Mouse (Mus musculus): Measurements from ENCODE around the gene Gm8994.
"Not testable (repeated sequence)": the region's sequence is repeated elsewhere in the genome, so short reads cannot be mapped to it uniquely, and the experiment has no call there.

Gm8994 gene

DNA sequence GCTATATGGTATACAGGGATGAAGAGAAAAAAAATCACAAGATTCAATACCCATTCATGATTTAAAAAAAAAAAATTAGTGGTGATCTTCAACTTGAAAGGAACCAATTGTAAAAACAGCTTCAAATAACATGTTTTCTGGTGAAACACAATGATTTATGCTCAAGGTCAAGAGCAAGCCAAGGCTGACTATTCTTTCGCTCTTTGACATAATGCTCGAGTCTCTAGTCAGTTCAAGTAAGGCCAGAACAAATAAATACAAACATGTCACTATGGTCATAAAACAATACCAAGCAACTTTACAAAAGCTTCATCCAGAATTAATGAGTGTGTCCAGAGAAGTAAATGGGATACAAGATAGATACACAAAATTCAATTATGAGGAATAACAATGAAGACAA lies 31.1 kb upstream of the Gm8994 start:
- H3K27me3 ChIP-seq (ENCODE audit: insufficient read depth, low read length), result peaks cover 3% of the 10 kb centered on the region; the same call in 1 of the 2 replicates
- no peaks in the 10 kb centered on the region for H3K9me3 ChIP-seq (ENCODE audit: low read length)
- H3K36me3 ChIP-seq (ENCODE audit: insufficient read depth, low read length), result no peaks in the 10 kb centered on the region
- H3K4me1 ChIP-seq (replicated peaks; ENCODE audit: low read depth, low read length), result no peaks in the 10 kb centered on the region
- TF ChIP-seq CTCF (conservative IDR thresholded peaks at IDR 0.05; ENCODE audit: low read length) (no peak), NANOG (IDR thresholded peaks at IDR 0.05; ENCODE audit: borderline replicate concordance, low read length) (no peak), POU5F1 (IDR thresholded peaks at IDR 0.05; ENCODE audit: borderline replicate concordance, low read length) (no peak)
- H3K4me3 ChIP-seq (replicated peaks; ENCODE audit: low read length), result no peak overlapping the region

- Histone ChIP-seq H3K4me1 (replicated peaks; ENCODE audit: low read depth, low read length) (peaks cover 7% of the 10 kb centered on the region; the same call in 1 of the 2 replicates), H3K9me3 (ENCODE audit: low read length) (no peaks in the 10 kb centered on the region), H3K4me3 (replicated peaks; ENCODE audit: low read length) (no peak overlapping the region), H3K36me3 (ENCODE audit: insufficient read depth, low read length) (no peaks in the 10 kb centered on the region), H3K27me3 (ENCODE audit: insufficient read depth, low read length) (no peaks in the 10 kb centered on the region)
- TF ChIP-seq CTCF (conservative IDR thresholded peaks at IDR 0.05; ENCODE audit: low read length) (no peak), NANOG (IDR thresholded peaks at IDR 0.05; ENCODE audit: borderline replicate concordance, low read length) (no peak)
Observed at GRCm38 (mm10) chr6:136303514-136303913, 23.8 kb upstream of the Gm8994 start.

DNA sequence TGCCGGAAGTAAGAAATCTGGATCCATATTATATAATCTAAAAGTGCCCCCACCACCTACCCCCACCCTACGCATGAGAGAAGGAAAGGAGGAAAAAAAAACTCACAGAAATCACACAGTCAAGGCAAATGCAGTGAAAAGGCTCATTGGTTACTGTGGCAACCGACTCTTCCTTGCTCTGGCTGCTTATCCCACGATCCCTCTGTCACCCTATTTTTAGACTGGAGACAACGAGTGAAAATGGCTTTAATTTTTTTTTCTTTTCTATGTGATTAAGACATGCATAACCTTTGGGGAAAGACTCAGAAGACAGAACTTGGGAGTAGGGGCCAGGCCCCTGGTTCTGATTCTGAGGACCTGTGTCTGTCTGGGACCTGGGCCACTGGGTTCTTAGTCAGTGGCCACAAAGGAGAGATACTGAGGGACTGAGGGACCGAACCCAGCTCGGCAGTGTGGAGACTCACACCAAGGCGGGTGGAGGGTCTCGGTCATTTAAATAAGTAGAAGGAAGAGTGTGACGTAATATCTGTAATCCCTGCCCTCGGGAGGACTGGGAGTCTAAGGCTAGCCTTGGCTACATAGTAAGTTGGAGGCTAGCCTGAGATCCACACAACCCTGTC lies 22.9 kb upstream of the Gm8994 start:
- no peaks in the 10 kb centered on the region for H3K27me3 ChIP-seq (ENCODE audit: insufficient read depth, low read length)
- TF ChIP-seq POU5F1 (IDR thresholded peaks at IDR 0.05; ENCODE audit: borderline replicate concordance, low read length), result no peak
- no peak for TF ChIP-seq NANOG (IDR thresholded peaks at IDR 0.05; ENCODE audit: borderline replicate concordance, low read length)
- no peak for TF ChIP-seq CTCF (conservative IDR thresholded peaks at IDR 0.05; ENCODE audit: low read length)
- H3K9me3 ChIP-seq (ENCODE audit: low read length), result no peaks in the 10 kb centered on the region
- H3K4me1 ChIP-seq (replicated peaks; ENCODE audit: low read depth, low read length), result peaks cover 7% of the 10 kb centered on the region; the same call in 1 of the 2 replicates
- H3K4me3 ChIP-seq (replicated peaks; ENCODE audit: low read length), result no peak overlapping the region
- no peaks in the 10 kb centered on the region for H3K36me3 ChIP-seq (ENCODE audit: insufficient read depth, low read length)

- H3K4me1 ChIP-seq (replicated peaks; ENCODE audit: low read depth, low read length), result peaks cover 7% of the 10 kb centered on the region; the same call in 1 of the 2 replicates
- no peak for TF ChIP-seq CTCF (conservative IDR thresholded peaks at IDR 0.05; ENCODE audit: low read length)
- no peak for TF ChIP-seq NANOG (IDR thresholded peaks at IDR 0.05; ENCODE audit: borderline replicate concordance, low read length)
- no peak for TF ChIP-seq POU5F1 (IDR thresholded peaks at IDR 0.05; ENCODE audit: borderline replicate concordance, low read length)
- no peaks in the 10 kb centered on the region for H3K9me3 ChIP-seq (ENCODE audit: low read length)
- H3K36me3 ChIP-seq (ENCODE audit: insufficient read depth, low read length), result no peaks in the 10 kb centered on the region
- H3K27me3 ChIP-seq (ENCODE audit: insufficient read depth, low read length), result no peaks in the 10 kb centered on the region
- no peak overlapping the region for H3K4me3 ChIP-seq (replicated peaks; ENCODE audit: low read length)
Observed at GRCm38 (mm10) chr6:136309487-136309886, 17.9 kb upstream of the Gm8994 start.

GRCm38 (mm10) chr6:136328416-136328815 lies 1.1 kb downstream of the Gm8994 start:
- not testable (repeated sequence) for H3K27me3 ChIP-seq (ENCODE audit: insufficient read depth, low read length); H3K4me3 ChIP-seq (replicated peaks; ENCODE audit: low read length); H3K9me3 ChIP-seq (ENCODE audit: low read length); H3K4me1 ChIP-seq (replicated peaks; ENCODE audit: low read depth, low read length); H3K36me3 ChIP-seq (ENCODE audit: insufficient read depth, low read length)

DNA sequence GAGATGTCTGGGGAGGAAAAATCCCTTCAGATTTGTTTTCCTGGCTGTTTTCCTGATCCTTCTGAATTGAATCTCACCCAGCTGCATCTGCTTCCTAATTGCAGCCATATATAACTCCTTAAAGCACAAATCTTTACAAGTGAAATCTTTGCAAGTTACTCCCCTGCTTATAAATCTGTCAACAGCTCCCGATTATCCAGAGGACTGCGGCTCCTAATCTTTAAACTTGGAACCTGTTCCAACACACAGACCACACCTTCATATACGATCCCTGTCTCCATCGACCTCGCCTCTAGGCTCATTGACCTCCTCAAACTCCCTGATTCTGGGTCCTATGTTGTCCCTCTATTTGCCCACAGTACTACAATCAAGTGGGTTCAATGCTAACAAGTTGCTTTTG lies 13.3 kb downstream of the Gm8994 start:
- H3K4me1 ChIP-seq (replicated peaks; ENCODE audit: low read depth, low read length), result no peaks in the 10 kb centered on the region
- H3K4me3 ChIP-seq (replicated peaks; ENCODE audit: low read length), result no peak overlapping the region
- no peak for TF ChIP-seq CTCF (conservative IDR thresholded peaks at IDR 0.05; ENCODE audit: low read length)
- no peak for TF ChIP-seq NANOG (IDR thresholded peaks at IDR 0.05; ENCODE audit: borderline replicate concordance, low read length)
- no peak for TF ChIP-seq POU5F1 (IDR thresholded peaks at IDR 0.05; ENCODE audit: borderline replicate concordance, low read length)

DNA sequence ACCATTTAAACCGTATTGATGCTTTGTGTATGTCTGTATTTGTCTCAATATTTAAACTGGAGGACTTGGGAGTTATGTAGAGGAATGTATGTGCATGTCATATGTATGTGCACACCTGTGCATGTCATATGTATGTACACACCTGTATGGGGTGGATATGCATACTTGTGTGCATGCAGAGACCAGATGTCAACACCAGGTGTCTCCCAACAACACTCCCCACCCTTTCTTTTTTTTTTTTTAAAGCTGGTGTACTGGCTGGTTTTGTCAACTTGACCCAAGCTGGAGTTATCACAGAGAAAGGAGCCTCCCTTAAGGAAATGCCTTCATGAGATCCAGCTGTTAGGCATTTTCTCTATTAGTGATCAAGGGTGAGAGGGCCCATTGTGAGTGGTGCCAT lies 13.8 kb downstream of the Gm8994 start:
- H3K27me3 ChIP-seq (ENCODE audit: insufficient read depth, low read length), result no peaks in the 10 kb centered on the region
- no peaks in the 10 kb centered on the region for H3K36me3 ChIP-seq (ENCODE audit: insufficient read depth, low read length)
- no peak overlapping the region for H3K4me3 ChIP-seq (replicated peaks; ENCODE audit: low read length)
- H3K9me3 ChIP-seq (ENCODE audit: low read length), result no peaks in the 10 kb centered on the region
- TF ChIP-seq NANOG (IDR thresholded peaks at IDR 0.05; ENCODE audit: borderline replicate concordance, low read length) (no peak), POU5F1 (IDR thresholded peaks at IDR 0.05; ENCODE audit: borderline replicate concordance, low read length) (no peak), CTCF (conservative IDR thresholded peaks at IDR 0.05; ENCODE audit: low read length) (no peak)
- H3K4me1 ChIP-seq (replicated peaks; ENCODE audit: low read depth, low read length), result no peaks in the 10 kb centered on the region

More for the DNA sequence above, 13.3 kb downstream of the Gm8994 start:
- Histone ChIP-seq H3K27me3 (ENCODE audit: insufficient read depth, low read length) (no peaks in the 10 kb centered on the region), H3K36me3 (ENCODE audit: insufficient read depth, low read length) (no peaks in the 10 kb centered on the region), H3K9me3 (ENCODE audit: low read length) (no peaks in the 10 kb centered on the region)

GRCm38 (mm10) chr6:136343868-136344267 lies 16.5 kb downstream of the Gm8994 start:
- H3K4me1 ChIP-seq (replicated peaks; ENCODE audit: low read depth, low read length), result no peaks in the 10 kb centered on the region
- TF ChIP-seq NANOG (IDR thresholded peaks at IDR 0.05; ENCODE audit: borderline replicate concordance, low read length) (no peak), CTCF (conservative IDR thresholded peaks at IDR 0.05; ENCODE audit: low read length) (no peak), POU5F1 (IDR thresholded peaks at IDR 0.05; ENCODE audit: borderline replicate concordance, low read length) (no peak)
- H3K9me3 ChIP-seq (ENCODE audit: low read length), result no peaks in the 10 kb centered on the region
- no peak overlapping the region for H3K4me3 ChIP-seq (replicated peaks; ENCODE audit: low read length)
- H3K36me3 ChIP-seq (ENCODE audit: insufficient read depth, low read length), result no peaks in the 10 kb centered on the region
- H3K27me3 ChIP-seq (ENCODE audit: insufficient read depth, low read length), result no peaks in the 10 kb centered on the region

DNA sequence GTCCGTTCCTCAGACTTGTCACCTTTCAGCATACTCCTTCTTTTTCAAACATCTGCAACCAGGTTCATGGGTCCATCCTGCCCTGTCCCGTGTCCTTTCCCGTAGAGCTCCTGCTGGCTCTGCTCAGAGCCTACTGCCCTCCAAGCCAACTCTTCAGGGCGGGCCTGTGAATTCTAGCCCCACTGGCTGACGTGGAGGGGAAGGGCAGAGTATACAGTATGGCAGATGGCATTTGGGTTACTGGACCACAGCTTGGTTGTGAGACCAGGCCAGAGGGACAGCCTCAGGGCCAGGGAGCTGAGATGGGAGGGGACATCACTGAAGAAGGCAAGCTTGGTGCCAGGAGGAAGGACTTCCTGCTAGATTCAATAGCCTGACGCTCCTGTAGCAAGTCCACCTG lies 17.7 kb downstream of the Gm8994 start:
- no peak for TF ChIP-seq NANOG (IDR thresholded peaks at IDR 0.05; ENCODE audit: borderline replicate concordance, low read length)
- TF ChIP-seq POU5F1 (IDR thresholded peaks at IDR 0.05; ENCODE audit: borderline replicate concordance, low read length), result no peak
- TF ChIP-seq CTCF (conservative IDR thresholded peaks at IDR 0.05; ENCODE audit: low read length), result no peak
- Histone ChIP-seq H3K9me3 (ENCODE audit: low read length) (no peaks in the 10 kb centered on the region), H3K4me3 (replicated peaks; ENCODE audit: low read length) (no peak overlapping the region)

More for the DNA sequence above, 17.7 kb downstream of the Gm8994 start:
- Histone ChIP-seq H3K27me3 (ENCODE audit: insufficient read depth, low read length) (no peaks in the 10 kb centered on the region), H3K4me1 (replicated peaks; ENCODE audit: low read depth, low read length) (no peaks in the 10 kb centered on the region), H3K36me3 (ENCODE audit: insufficient read depth, low read length) (no peaks in the 10 kb centered on the region)

All from E14TG2a.4 (cell line).